Mouse (Mus musculus) hindbrain, embryonic 10.5 days (tissue): ENCODE results near the gene Nt5dc3. TPM values are rescaled to one million over a fixed set of nuclear protein-coding genes. Genes with fewer than 3 reads are reported as not detected.

ENCODE experiments used
- DNase-seq: peaks from one replicate; pipeline ENCODE4 v3.0.0-alpha.2; 2017; ENCODE audit warnings: low spot score
- H3K27ac ChIP-seq: fragments of 300-500 bp; sonication (generic); 2 replicates; pipeline ENCODE4 v1.5.1; 2016; ENCODE audit warnings: mild to moderate bottlenecking, moderate library complexity
- H3K27me3 ChIP-seq: fragments of 300-500 bp; sonication (generic); 2 replicates; pipeline ENCODE4 v1.6.1; 2016; ENCODE audit warnings: mild to moderate bottlenecking; ENCODE audit not compliant: poor library complexity, insufficient read depth, severe bottlenecking
- H3K36me3 ChIP-seq: fragments of 300-500 bp; sonication (generic); 2 replicates; pipeline ENCODE4 v1.6.1; 2016; ENCODE audit warnings: mild to moderate bottlenecking, moderate library complexity
- H3K4me1 ChIP-seq: fragments of 300-500 bp; sonication (generic); replicated peaks from 2 replicates; pipeline ENCODE4 v1.6.1; 2016; ENCODE audit warnings: mild to moderate bottlenecking
- H3K4me3 ChIP-seq: fragments of 300-500 bp; sonication (generic); 2 replicates; pipeline ENCODE4 v1.5.1; 2016; ENCODE audit warnings: mild to moderate bottlenecking, moderate library complexity
- H3K9me3 ChIP-seq: fragments of 300-500 bp; sonication (generic); 2 replicates; pipeline ENCODE4 v1.6.1; 2016; ENCODE audit warnings: mild to moderate bottlenecking, moderate library complexity
- WGBS: fragments of 180-500 bp; shearing (Covaris S2); methylation state at CpG from one replicate; pipeline ENCODE4 v1.1.7; 2016; 5-methylcytosine and 5-hydroxymethylcytosine counted together
- polyA plus RNA-seq: library from polyadenylated mRNA; unstranded; fragments of >200 nt; fragmentation: Nextera tagmentation; extraction: Ambion mirVana; gene quantifications from 2 replicates; pipeline ENCODE4 v1.2.1, GENCODE M21; 2016

Nt5dc3 gene
- polyA plus RNA-seq, 1 experiment from 2014 or later: 1.4 TPM

- no peak overlapping the region for H3K4me3 ChIP-seq
- H3K27ac ChIP-seq: no peak overlapping the region
- 87% methylated on average over 15 of the region's 15 CpGs for WGBS
- peaks cover 13% of the 10 kb centered on the region; the same call in 1 of the 2 replicates for H3K4me1 ChIP-seq
- no peaks in the 10 kb centered on the region for H3K27me3 ChIP-seq
- DNase-seq: no peak
- H3K9me3 ChIP-seq: no peaks in the 10 kb centered on the region
- peaks cover 9% of the 10 kb centered on the region for H3K36me3 ChIP-seq
Observed at GRCm38 (mm10) chr10:86828221-86829135, 49.7 kb downstream of the Nt5dc3 start.

- no peak overlapping the region for H3K27ac ChIP-seq
- no peak for DNase-seq
- H3K9me3 ChIP-seq: no peaks in the 10 kb centered on the region
- no peaks in the 10 kb centered on the region for H3K27me3 ChIP-seq
- WGBS: 90% methylated on average over 2 of the region's 2 CpGs
- peaks cover 9% of the 10 kb centered on the region for H3K36me3 ChIP-seq
- peaks cover 17% of the 10 kb centered on the region for H3K4me1 ChIP-seq
- no peak overlapping the region for H3K4me3 ChIP-seq
Observed at GRCm38 (mm10) chr10:86829515-86829914, 50.7 kb downstream of the Nt5dc3 start.

GRCm38 (mm10) chr10:86836784-86837183 lies 58.0 kb downstream of the Nt5dc3 start:
- peaks cover 9% of the 10 kb centered on the region for H3K4me1 ChIP-seq

GRCm38 (mm10) chr10:86838827-86839226 lies 60.0 kb downstream of the Nt5dc3 start:
- WGBS: 92% methylated on average over 6 of the region's 6 CpGs
- Histone ChIP-seq H3K36me3 (no peaks in the 10 kb centered on the region), H3K4me1 (peaks cover 9% of the 10 kb centered on the region), H3K27ac (no peak overlapping the region), H3K27me3 (peaks cover 3% of the 10 kb centered on the region; the same call in 1 of the 2 replicates), H3K4me3 (no peak overlapping the region), H3K9me3 (no peaks in the 10 kb centered on the region)
- DNase-seq: no peak

More at GRCm38 (mm10) chr10:86836784-86837183, 58.0 kb downstream of the Nt5dc3 start:
- WGBS: 91% methylated on average over 4 of the region's 4 CpGs
- no peak overlapping the region for H3K27ac ChIP-seq
- H3K4me3 ChIP-seq: no peak overlapping the region
- H3K27me3 ChIP-seq: peaks cover 3% of the 10 kb centered on the region; the same call in 1 of the 2 replicates
- DNase-seq: no peak
- H3K9me3 ChIP-seq: no peaks in the 10 kb centered on the region
- H3K36me3 ChIP-seq: no peaks in the 10 kb centered on the region

DNA sequence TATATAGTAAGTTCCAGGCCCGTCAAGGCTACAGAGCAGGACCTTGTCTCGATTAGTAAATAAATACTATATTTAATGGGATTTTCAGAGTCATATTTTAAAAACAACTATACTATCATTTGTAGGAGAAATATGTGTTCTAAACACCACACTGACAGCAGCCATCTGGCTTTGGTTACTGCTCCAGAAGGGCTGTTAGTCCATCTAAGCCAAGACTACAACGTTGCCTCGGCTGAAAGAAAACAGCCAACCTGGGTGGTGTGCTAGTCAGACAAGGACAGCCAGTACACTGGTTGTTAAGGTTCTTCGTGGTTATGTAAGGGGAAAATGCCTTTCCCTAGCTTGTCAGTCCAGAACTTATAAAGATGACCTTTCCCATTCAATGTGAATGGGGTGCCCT lies 63.9 kb downstream of the Nt5dc3 start:
- DNase-seq: no peak
- Histone ChIP-seq H3K36me3 (no peaks in the 10 kb centered on the region), H3K4me3 (no peak overlapping the region), H3K9me3 (no peaks in the 10 kb centered on the region), H3K27me3 (peaks cover 3% of the 10 kb centered on the region; the same call in 1 of the 2 replicates), H3K27ac (no peak overlapping the region), H3K4me1 (no peaks in the 10 kb centered on the region)
- 86% methylated on average over 5 of the region's 5 CpGs for WGBS

- WGBS: 83% methylated on average over 9 of the region's 9 CpGs
- Histone ChIP-seq H3K27ac (no peak overlapping the region), H3K27me3 (peaks cover 6% of the 10 kb centered on the region), H3K9me3 (no peaks in the 10 kb centered on the region), H3K4me1 (no peaks in the 10 kb centered on the region), H3K4me3 (no peak overlapping the region), H3K36me3 (no peaks in the 10 kb centered on the region)
- DNase-seq: no peak
Observed at GRCm38 (mm10) chr10:86846926-86847467, 68.2 kb downstream of the Nt5dc3 start.

- H3K4me1 ChIP-seq: no peaks in the 10 kb centered on the region
- H3K27me3 ChIP-seq: peaks cover 6% of the 10 kb centered on the region
- WGBS: 86% methylated on average over 4 of the region's 4 CpGs
- H3K4me3 ChIP-seq: no peak overlapping the region
- no peaks in the 10 kb centered on the region for H3K9me3 ChIP-seq
- no peaks in the 10 kb centered on the region for H3K36me3 ChIP-seq
- H3K27ac ChIP-seq: no peak overlapping the region
- no peak for DNase-seq
Observed at GRCm38 (mm10) chr10:86849087-86849486, 70.3 kb downstream of the Nt5dc3 start.

GRCm38 (mm10) chr10:86849508-86849907 lies 70.7 kb downstream of the Nt5dc3 start:
- H3K4me3 ChIP-seq: no peak overlapping the region
- peaks cover 6% of the 10 kb centered on the region for H3K27me3 ChIP-seq
- WGBS: 83% methylated on average over 4 of the region's 4 CpGs
- H3K9me3 ChIP-seq: no peaks in the 10 kb centered on the region
- H3K4me1 ChIP-seq: no peaks in the 10 kb centered on the region
- no peak for DNase-seq
- H3K36me3 ChIP-seq: no peaks in the 10 kb centered on the region
- H3K27ac ChIP-seq: no peak overlapping the region

DNA sequence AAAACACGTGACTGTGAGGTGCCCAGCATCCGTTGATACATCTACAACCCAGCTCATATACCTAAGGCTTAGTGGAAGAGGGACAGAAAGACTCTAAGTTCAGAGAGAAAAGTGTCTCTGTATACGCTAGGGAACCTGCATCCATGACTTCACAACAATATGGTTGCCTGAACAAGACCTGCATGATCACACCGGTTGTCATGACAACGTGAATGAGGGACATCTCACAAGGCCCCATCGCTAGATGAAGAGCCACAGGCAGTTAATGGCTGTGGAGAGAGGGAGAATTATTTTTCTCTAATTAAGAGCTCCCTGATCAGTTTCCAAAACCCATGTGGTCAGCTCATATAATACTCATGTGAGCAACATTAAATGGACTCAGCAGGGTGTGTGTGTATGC lies 73.4 kb downstream of the Nt5dc3 start:
- Histone ChIP-seq H3K27ac (no peak overlapping the region), H3K27me3 (peaks cover 6% of the 10 kb centered on the region), H3K36me3 (no peaks in the 10 kb centered on the region), H3K4me3 (no peak overlapping the region), H3K9me3 (no peaks in the 10 kb centered on the region), H3K4me1 (no peaks in the 10 kb centered on the region)
- 82% methylated on average over 6 of the region's 6 CpGs for WGBS
- DNase-seq: no peak

DNA sequence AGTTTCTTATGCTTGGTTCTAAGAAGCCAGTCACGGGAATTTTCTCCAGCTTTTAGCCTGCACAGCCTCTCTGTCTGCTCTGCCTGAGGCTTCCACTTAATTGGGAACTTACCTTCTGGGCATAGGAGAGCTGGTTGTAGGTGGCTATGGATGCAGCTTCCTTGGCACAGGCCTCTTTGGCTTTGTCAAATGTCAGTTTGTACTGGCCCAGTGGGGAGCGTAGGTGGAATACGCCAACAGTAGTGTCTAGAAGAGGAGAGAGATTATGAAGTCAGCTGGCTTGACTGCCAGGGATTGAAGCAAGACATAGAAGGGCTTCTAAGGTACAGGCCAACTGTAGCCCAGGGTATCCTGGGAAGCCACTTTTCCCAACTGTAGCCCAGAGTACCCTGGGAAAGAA lies 74.6 kb downstream of the Nt5dc3 start:
- Histone ChIP-seq H3K27me3 (peaks cover 5% of the 10 kb centered on the region), H3K27ac (no peak overlapping the region), H3K4me3 (no peak overlapping the region), H3K36me3 (no peaks in the 10 kb centered on the region), H3K9me3 (no peaks in the 10 kb centered on the region), H3K4me1 (no peaks in the 10 kb centered on the region)
- WGBS: 88% methylated on average over 3 of the region's 3 CpGs
- no peak for DNase-seq

DNA sequence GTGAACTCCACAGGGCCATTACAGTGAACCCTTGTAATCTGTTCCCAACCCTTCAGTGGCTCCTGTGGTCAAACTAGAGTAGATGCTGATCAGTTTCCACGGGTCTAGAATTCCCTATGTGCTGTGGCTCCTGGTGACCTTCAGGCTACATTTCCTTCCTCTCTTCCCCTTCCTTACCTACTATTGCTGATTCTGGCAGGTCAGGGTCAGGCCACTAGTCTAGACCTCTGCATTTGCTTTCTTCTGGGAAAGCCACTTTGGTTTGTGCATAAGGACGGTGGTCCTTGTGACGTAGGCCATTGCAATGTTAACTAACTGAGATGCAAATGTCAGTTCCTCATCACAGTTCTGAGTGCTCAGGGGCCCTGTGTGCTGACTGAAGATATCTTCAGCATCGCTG lies 81.6 kb downstream of the Nt5dc3 start:
- DNase-seq: no peak
- 83% methylated on average over 4 of the region's 4 CpGs for WGBS

GRCm38 (mm10) chr10:86862496-86862895 lies 83.7 kb downstream of the Nt5dc3 start:
- DNase-seq: no peak
- Histone ChIP-seq H3K9me3 (no peaks in the 10 kb centered on the region), H3K27ac (no peak overlapping the region), H3K4me3 (no peak overlapping the region), H3K27me3 (no peaks in the 10 kb centered on the region), H3K36me3 (no peaks in the 10 kb centered on the region), H3K4me1 (0 out of 2 replicates have a peak, but pooled peaks cover 3% of the 10 kb centered on the region)
- 90% methylated on average over 6 of the region's 6 CpGs for WGBS

More for the DNA sequence above, 81.6 kb downstream of the Nt5dc3 start:
- Histone ChIP-seq H3K4me3 (no peak overlapping the region), H3K36me3 (no peaks in the 10 kb centered on the region), H3K27ac (no peak overlapping the region), H3K9me3 (no peaks in the 10 kb centered on the region), H3K4me1 (0 out of 2 replicates have a peak, but pooled peaks cover 3% of the 10 kb centered on the region), H3K27me3 (no peaks in the 10 kb centered on the region)

DNA sequence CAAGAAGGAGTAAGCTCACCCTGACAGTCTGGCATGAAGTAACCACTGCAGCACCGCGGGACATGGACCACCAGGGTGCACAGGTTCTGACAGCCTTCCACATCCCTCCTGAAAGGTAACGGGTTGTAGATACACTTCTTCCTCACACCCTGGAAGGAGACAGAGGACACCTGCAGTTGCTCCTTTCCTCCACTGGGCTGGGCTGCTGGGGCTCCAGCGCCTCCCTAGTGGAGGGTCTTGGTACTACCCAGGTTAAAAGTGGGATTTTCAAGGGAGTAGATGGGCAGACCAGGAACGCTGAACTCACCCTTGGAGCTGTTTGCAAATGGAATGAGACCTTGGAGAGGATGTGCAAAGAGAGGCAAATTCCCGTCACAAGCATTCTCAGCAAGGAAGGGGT lies 84.6 kb downstream of the Nt5dc3 start:
- no peak for DNase-seq
- WGBS: 88% methylated on average over 6 of the region's 6 CpGs
- no peaks in the 10 kb centered on the region for H3K36me3 ChIP-seq
- H3K27ac ChIP-seq: no peak overlapping the region
- no peak overlapping the region for H3K4me3 ChIP-seq
- H3K9me3 ChIP-seq: no peaks in the 10 kb centered on the region
- H3K27me3 ChIP-seq: no peaks in the 10 kb centered on the region
- 0 out of 2 replicates have a peak, but pooled peaks cover 3% of the 10 kb centered on the region for H3K4me1 ChIP-seq
